Mouse (Mus musculus): ENCODE results near the gene Edem1. TPM values are rescaled to one million over a fixed set of nuclear protein-coding genes. Genes with fewer than 3 reads are reported as not detected.

The Edem1 gene
- polyA plus RNA-seq, 1 experiment from 2014 or later, result 44.7 TPM

DNA sequence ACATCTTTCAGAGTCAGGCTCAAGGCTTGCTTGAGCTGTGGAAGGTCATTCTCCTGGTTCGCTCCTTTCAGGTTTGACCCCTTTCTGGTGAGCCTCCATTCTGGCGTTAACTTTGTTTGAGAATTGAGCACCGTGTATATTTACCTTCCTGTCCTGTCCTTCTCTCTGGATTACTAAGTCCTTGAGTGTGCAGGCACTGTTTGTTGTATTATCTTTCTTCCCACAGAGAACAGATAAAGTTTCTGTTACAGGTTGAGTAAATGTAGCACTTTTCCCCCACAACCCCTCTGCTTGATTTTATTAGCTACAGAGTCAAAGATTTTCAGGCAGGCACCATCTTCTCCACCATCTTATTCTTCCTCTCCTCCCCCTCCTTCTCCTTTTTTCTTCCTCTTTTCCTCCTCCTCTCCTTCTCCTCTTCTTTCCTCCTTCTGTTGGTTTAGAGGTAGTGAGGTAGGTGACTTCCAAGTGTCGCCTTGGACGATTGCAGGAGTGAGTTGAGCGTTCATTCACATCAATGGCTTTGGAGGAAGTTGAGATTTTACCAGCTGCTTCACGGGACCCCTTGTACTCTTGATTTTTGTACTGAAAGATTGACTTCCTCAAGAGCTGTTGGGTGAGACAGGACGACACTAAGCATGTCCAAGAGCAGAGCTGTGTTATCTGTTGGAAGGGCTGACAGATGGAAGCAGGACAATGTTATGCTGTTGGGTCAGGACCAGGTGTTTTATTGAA lies 5.7 kb downstream of the Edem1 start:
- no peak overlapping the region for H3K27ac ChIP-seq

GRCm38 (mm10) chr6:108835765-108836691 lies 7.6 kb downstream of the Edem1 start:
- 69% methylated on average over 16 of the region's 16 CpGs for WGBS
- Histone ChIP-seq H3K9me3 (no peaks in the 10 kb centered on the region), H3K9ac (no peak overlapping the region), H3K4me3 (replicated peaks) (no peak overlapping the region), H3K27ac (peak overlapping the region; percentile 28; the same call in 1 of the 2 replicates), H3K36me3 (no peaks in the 10 kb centered on the region; the same call in 1 of the 2 replicates), H3K4me2 (replicated peaks) (no peak overlapping the region), H3K4me1 (replicated peaks) (peaks cover 23% of the 10 kb centered on the region; the same call in 1 of the 2 replicates), H3K27me3 (replicated peaks) (no peaks in the 10 kb centered on the region)
- peak; percentile 46 for ATAC-seq

More for the DNA sequence above, 5.7 kb downstream of the Edem1 start:
- no peak for ATAC-seq
- 56% methylated on average over 8 of the region's 8 CpGs for WGBS
- Histone ChIP-seq H3K27me3 (replicated peaks) (no peaks in the 10 kb centered on the region), H3K4me3 (replicated peaks) (no peak overlapping the region), H3K4me1 (replicated peaks) (peaks cover 31% of the 10 kb centered on the region), H3K36me3 (no peaks in the 10 kb centered on the region), H3K4me2 (replicated peaks) (0 out of 2 replicates have a peak overlapping the region, but pooled peaks have one; percentile 9), H3K9ac (no peak overlapping the region), H3K9me3 (no peaks in the 10 kb centered on the region)

- no peak overlapping the region for H3K4me3 ChIP-seq (replicated peaks)
- no peak overlapping the region for H3K27ac ChIP-seq
- H3K4me1 ChIP-seq (replicated peaks), result peaks cover 19% of the 10 kb centered on the region; the same call in 1 of the 2 replicates
- ATAC-seq, result no peak
- H3K4me2 ChIP-seq (replicated peaks), result no peak overlapping the region
- no peaks in the 10 kb centered on the region for H3K27me3 ChIP-seq (replicated peaks)
- no peaks in the 10 kb centered on the region; the same call in 1 of the 2 replicates for H3K36me3 ChIP-seq
- H3K9ac ChIP-seq, result no peak overlapping the region
- 92% methylated on average over 4 of the region's 4 CpGs for WGBS
- H3K9me3 ChIP-seq, result no peaks in the 10 kb centered on the region
These were observed 8.6 kb downstream of the Edem1 start for GRCm38 (mm10) chr6:108837081-108837480.

DNA sequence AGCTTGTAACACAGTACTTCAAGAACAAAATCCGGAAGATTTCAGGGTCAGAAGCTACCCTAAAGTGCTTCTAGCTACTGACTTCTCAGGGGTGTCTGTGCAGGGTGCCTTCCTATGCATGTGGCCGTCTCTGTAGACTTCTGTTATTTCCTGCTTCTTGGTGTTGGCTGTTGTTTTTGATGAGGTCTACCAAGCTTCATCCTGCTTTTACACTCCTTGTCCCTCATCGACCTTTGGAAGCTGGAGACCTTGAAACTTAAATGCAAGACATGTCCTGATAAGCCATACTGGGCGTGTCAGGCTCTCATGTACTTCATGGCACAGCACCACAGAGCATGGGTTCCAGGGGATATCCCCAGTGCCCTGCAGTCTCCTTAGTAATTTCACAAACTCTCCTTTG lies 9.5 kb downstream of the Edem1 start:
- no peaks in the 10 kb centered on the region for H3K9me3 ChIP-seq
- H3K27me3 ChIP-seq (replicated peaks), result no peaks in the 10 kb centered on the region
- no peak overlapping the region for H3K27ac ChIP-seq
- no peak overlapping the region for H3K4me3 ChIP-seq (replicated peaks)
- H3K4me1 ChIP-seq (replicated peaks), result peaks cover 17% of the 10 kb centered on the region; the same call in 1 of the 2 replicates
- H3K9ac ChIP-seq, result no peak overlapping the region
- peak; percentile 32; the same call in 1 of the 2 replicates for ATAC-seq
- H3K4me2 ChIP-seq (replicated peaks), result no peak overlapping the region
- 77% methylated on average over 4 of the region's 4 CpGs for WGBS
- no peaks in the 10 kb centered on the region; the same call in 1 of the 2 replicates for H3K36me3 ChIP-seq

GRCm38 (mm10) chr6:108839432-108839831 lies 11.0 kb downstream of the Edem1 start:
- H3K36me3 ChIP-seq, result no peaks in the 10 kb centered on the region; the same call in 1 of the 2 replicates
- H3K9ac ChIP-seq, result no peak overlapping the region
- no peak overlapping the region for H3K4me3 ChIP-seq (replicated peaks)
- WGBS, result 82% methylated on average over 4 of the region's 4 CpGs
- no peak overlapping the region for H3K4me2 ChIP-seq (replicated peaks)
- no peak for ATAC-seq
- peaks cover 12% of the 10 kb centered on the region; the same call in 1 of the 2 replicates for H3K4me1 ChIP-seq (replicated peaks)
- no peak overlapping the region for H3K27ac ChIP-seq
- H3K27me3 ChIP-seq (replicated peaks), result no peaks in the 10 kb centered on the region
- no peaks in the 10 kb centered on the region for H3K9me3 ChIP-seq

DNA sequence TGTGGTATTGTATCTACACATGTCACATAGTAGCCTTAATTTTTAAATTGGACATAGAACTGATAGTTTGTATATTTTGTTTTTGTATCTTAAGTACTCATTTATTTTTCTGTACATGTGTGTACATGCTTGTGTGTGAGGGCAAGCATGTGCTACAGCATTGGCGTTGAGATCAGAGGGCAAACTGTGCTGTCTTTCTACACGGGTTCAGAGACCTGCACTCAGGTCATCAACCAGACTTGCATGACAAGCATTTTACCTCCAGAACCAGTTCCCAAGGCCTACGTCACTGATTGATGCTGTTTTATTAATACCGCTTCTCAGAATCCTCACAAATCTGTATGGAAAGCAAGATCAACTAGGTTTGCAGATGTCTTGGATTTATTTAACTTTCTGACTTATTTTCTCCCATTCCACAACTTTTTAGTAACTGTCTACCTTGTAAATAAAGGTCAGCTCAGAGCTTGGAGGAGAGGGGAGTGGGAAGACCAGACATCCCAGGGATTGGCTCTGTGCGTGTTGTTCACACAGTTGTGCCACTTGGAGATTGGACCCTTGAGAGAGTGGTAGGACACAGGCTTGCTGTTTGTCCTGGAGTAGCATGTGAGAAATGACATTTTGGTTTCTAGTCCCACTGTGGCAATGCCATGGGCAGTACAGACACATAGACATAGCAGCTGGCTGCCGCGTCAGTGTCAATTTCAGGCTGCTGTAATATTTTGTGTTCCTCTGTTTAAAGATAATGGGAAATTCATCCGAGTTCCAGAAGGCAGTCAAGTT lies 12.6 kb downstream of the Edem1 start:
- Histone ChIP-seq H3K27me3 (replicated peaks) (no peaks in the 10 kb centered on the region), H3K4me2 (replicated peaks) (no peak overlapping the region), H3K4me3 (replicated peaks) (no peak overlapping the region), H3K36me3 (peaks cover 5% of the 10 kb centered on the region; the same call in 1 of the 2 replicates), H3K9me3 (no peaks in the 10 kb centered on the region), H3K9ac (no peak overlapping the region), H3K27ac (no peak overlapping the region), H3K4me1 (replicated peaks) (peaks cover 4% of the 10 kb centered on the region; the same call in 1 of the 2 replicates)
- ATAC-seq, result no peak
- WGBS, result 94% methylated on average over 8 of the region's 8 CpGs

- WGBS, result 77% methylated on average over 1 of the region's 1 CpGs
- H3K27me3 ChIP-seq (replicated peaks), result no peaks in the 10 kb centered on the region
- peaks cover 7% of the 10 kb centered on the region; the same call in 1 of the 2 replicates for H3K36me3 ChIP-seq
- H3K9ac ChIP-seq, result no peak overlapping the region
- H3K9me3 ChIP-seq, result no peaks in the 10 kb centered on the region
- no peak overlapping the region for H3K4me3 ChIP-seq (replicated peaks)
- no peak for ATAC-seq
- no peak overlapping the region for H3K4me2 ChIP-seq (replicated peaks)
- no peak overlapping the region for H3K27ac ChIP-seq
- H3K4me1 ChIP-seq (replicated peaks), result no peaks in the 10 kb centered on the region
These were observed 15.2 kb downstream of the Edem1 start for GRCm38 (mm10) chr6:108843664-108844063.

GRCm38 (mm10) chr6:108844093-108844492 lies 15.7 kb downstream of the Edem1 start:
- Histone ChIP-seq H3K4me1 (replicated peaks) (no peaks in the 10 kb centered on the region), H3K36me3 (peaks cover 9% of the 10 kb centered on the region; the same call in 1 of the 2 replicates), H3K27ac (no peak overlapping the region), H3K4me2 (replicated peaks) (no peak overlapping the region), H3K9ac (no peak overlapping the region), H3K4me3 (replicated peaks) (no peak overlapping the region), H3K27me3 (replicated peaks) (no peaks in the 10 kb centered on the region), H3K9me3 (no peaks in the 10 kb centered on the region)
- no peak for ATAC-seq
- WGBS, result 79% methylated on average over 3 of the region's 3 CpGs

DNA sequence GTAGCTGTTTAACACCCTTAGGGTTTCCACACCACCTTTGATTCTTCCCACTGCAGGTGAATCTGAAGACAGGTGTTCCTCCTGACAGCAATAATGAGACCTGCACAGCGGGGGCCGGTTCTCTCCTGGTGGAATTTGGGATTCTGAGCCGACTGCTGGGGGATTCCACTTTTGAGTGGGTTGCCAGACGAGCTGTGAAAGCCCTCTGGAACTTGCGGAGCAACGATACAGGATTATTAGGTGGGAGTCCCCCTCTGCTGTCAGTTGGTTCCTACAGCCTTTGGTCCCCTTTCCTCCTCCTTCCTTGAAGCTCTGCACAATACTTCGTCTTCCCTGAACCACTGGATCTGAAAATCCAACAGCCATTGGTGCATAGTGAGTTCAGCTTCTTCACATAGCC lies 16.3 kb downstream of the Edem1 start:
- Histone ChIP-seq H3K36me3 (peaks cover 12% of the 10 kb centered on the region; the same call in 1 of the 2 replicates), H3K9me3 (no peaks in the 10 kb centered on the region), H3K9ac (no peak overlapping the region), H3K27me3 (replicated peaks) (no peaks in the 10 kb centered on the region), H3K27ac (no peak overlapping the region), H3K4me1 (replicated peaks) (no peaks in the 10 kb centered on the region), H3K4me2 (replicated peaks) (no peak overlapping the region), H3K4me3 (replicated peaks) (no peak overlapping the region)
- WGBS, result 93% methylated on average over 7 of the region's 7 CpGs
- ATAC-seq, result no peak

DNA sequence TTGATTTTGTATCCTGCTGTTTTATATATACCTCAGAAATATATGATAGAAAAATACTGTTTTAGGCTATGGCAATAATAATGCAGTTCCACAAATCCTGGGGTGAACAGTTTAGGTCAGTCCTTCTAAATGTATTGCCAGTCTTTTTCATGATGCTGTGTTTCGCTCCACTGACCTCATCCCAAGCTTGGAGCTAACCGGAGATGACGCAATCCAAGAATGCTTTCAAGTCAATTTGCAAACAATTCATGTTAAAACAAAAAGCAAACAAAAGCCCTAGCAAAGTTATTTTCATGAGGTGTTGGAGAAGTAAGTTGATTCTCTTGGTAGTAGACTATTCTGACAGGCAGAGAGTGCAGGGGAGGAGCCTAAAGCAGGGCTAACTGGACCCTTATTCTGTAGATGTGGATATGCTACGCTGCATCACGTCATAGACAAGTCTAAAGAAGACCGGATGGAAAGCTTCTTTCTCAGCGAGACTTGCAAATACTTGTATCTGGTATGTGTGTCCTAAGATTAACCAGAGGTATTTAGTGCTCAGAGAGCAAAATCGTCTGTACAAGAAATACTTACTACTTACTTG lies 23.7 kb downstream of the Edem1 start:
- Histone ChIP-seq H3K36me3 (peaks cover 30% of the 10 kb centered on the region), H3K4me2 (replicated peaks) (no peak overlapping the region), H3K4me1 (replicated peaks) (no peaks in the 10 kb centered on the region), H3K9me3 (no peaks in the 10 kb centered on the region), H3K27me3 (replicated peaks) (no peaks in the 10 kb centered on the region), H3K9ac (no peak overlapping the region), H3K4me3 (replicated peaks) (no peak overlapping the region), H3K27ac (no peak overlapping the region)
- no peak for ATAC-seq
- WGBS, result 85% methylated on average over 8 of the region's 8 CpGs

GRCm38 (mm10) chr6:108852986-108853385 lies 24.5 kb downstream of the Edem1 start:
- no peaks in the 10 kb centered on the region for H3K9me3 ChIP-seq
- H3K4me1 ChIP-seq (replicated peaks), result no peaks in the 10 kb centered on the region
- no peak overlapping the region for H3K27ac ChIP-seq
- no peak overlapping the region for H3K4me2 ChIP-seq (replicated peaks)
- H3K4me3 ChIP-seq (replicated peaks), result no peak overlapping the region
- H3K9ac ChIP-seq, result no peak overlapping the region
- ATAC-seq, result no peak
- peaks cover 30% of the 10 kb centered on the region for H3K36me3 ChIP-seq
- WGBS, result 97% methylated on average over 5 of the region's 5 CpGs
- H3K27me3 ChIP-seq (replicated peaks), result no peaks in the 10 kb centered on the region
